ENCODE assay signal across 19 mouse cellular contexts in genomic region chr15:78247659-78248058, GRCm38 (mm10). TPM values are rescaled to one million over a fixed set of nuclear protein-coding genes. Genes with fewer than 3 reads are reported as not detected.
DNase-seq lines count a peak whose midpoint lies in the region; TF ChIP-seq lines count a peak whose summit lies in the region.
"Had no signal": no experiment of that assay in that cellular context is flagged by ENCODE, and none has a peak within 500 bp of the region (broad histone marks: within the 10 kb centered on the region; RNA-seq: fewer than 3 reads in every experiment).

No protein-coding gene starts in this region.

- no peak for TF ChIP-seq CTCF in bone marrow, adult 2 months (IDR thresholded peaks at IDR 0.05; ENCODE audit: control insufficient read depth, insufficient read depth, low read length)

- H3K4me3 ChIP-seq in bone marrow, adult 2 months (replicated peaks; ENCODE audit: control insufficient read depth, low read depth, low read length) = peak overlapping the region; percentile 61
- H3K4me3 ChIP-seq: forebrain, embryonic 13.5 days; gastrocnemius, adult 2 months; heart, adult 2 months; hindbrain, embryonic 15.5 days; limb, embryonic 15.5 days; myocyte had no signal

- 0% methylated on average over 2 of the region's 2 CpGs for WGBS in bone marrow, adult 2 months

- peak; percentile 52 to 57 for DNase-seq in B cell, adult 2 months
- peak; percentile 54 for DNase-seq in lung, postnatal 25 days (ENCODE audit: low spot score)
- DNase-seq in natural killer cell, adult 2 months (ENCODE audit: low spot score in 2 of 2) = peak; percentile 51 to 60
- no peak for DNase-seq in thymus, postnatal 10 days (ENCODE audit: low spot score in 2 of 2)
- no peak for DNase-seq in Muller cell, postnatal 12 days (ENCODE audit: inconsistent ontology term)
- no peak for DNase-seq in thymus, postnatal 4 days
- DNase-seq: cerebellum, adult 8-10 months; embryo, embryonic 11 days; gastrocnemius, adult 2 months; heart, postnatal 14 days; kidney, adult 18-20 months; kidney, postnatal 4 days had no signal

- H3K4me1 ChIP-seq in bone marrow, adult 2 months (ENCODE audit: control insufficient read depth, insufficient read depth, low read length) = peaks cover 10% of the 10 kb centered on the region; the same call in 1 of the 2 replicates
- H3K4me1 ChIP-seq: forebrain, embryonic 13.5 days; hindbrain, embryonic 15.5 days had no signal

- peak overlapping the region; percentile 93 for H3K27ac ChIP-seq in bone marrow, adult 2 months (ENCODE audit: control insufficient read depth, insufficient read depth, low read depth, low read length, poor library complexity)
- H3K27ac ChIP-seq: forebrain, embryonic 13.5 days; heart, adult 2 months; hindbrain, embryonic 15.5 days; limb, embryonic 15.5 days had no signal

- no peak for TF ChIP-seq POLR2A in bone marrow, adult 2 months (IDR thresholded peaks at IDR 0.05; ENCODE audit: borderline replicate concordance, control insufficient read depth, low read depth, low read length)

RNA-seq across cellular contexts. Expression of gene Ncf4, which starts 3.1 kb away (rescaled TPM):
- polyA plus RNA-seq in bone marrow, adult 2 months (2011; ENCODE audit: insufficient read depth, insufficient read length, low replicate concordance, missing spikeins) = 131 and 294 TPM in 2 replicates

RNA-seq across cellular contexts. Expression of gene Pvalb, which starts 41.5 kb away (rescaled TPM):
- 2.0 and 11.3 TPM in 2 replicates for polyA plus RNA-seq in bone marrow, adult 2 months (2011; ENCODE audit: insufficient read depth, insufficient read length, low replicate concordance, missing spikeins)
- polyA plus RNA-seq: forebrain, embryonic 13.5 days; stomach, embryonic 14.5 days had no signal

RNA-seq across cellular contexts. Expression of gene Csf2rb2, which starts 57.9 kb away (rescaled TPM):
- polyA plus RNA-seq in bone marrow, adult 2 months (2011; ENCODE audit: insufficient read depth, insufficient read length, low replicate concordance, missing spikeins) = 1.6 and 5.3 TPM in 2 replicates

Comparison
In these comparisons a context has a peak if more than half of its experiments do, and no peak if none do; other contexts are left out.
1. DNase-seq: peak in B cell, adult 2 months (2 of 2), lung, postnatal 25 days (single experiment) and natural killer cell, adult 2 months (2 of 2); none in thymus, postnatal 10 days (0 of 2), Muller cell, postnatal 12 days (single experiment) and thymus, postnatal 4 days (single experiment).